Mouse (Mus musculus) naive thymus-derived CD4-positive, alpha-beta T cell, adult 5 months (primary cell): Measurements from ENCODE around the gene Rcvrn. TPM values are rescaled to one million over a fixed set of nuclear protein-coding genes. Genes with fewer than 3 reads are reported as not detected.

ENCODE experiments used
- polyA plus RNA-seq: library from polyadenylated mRNA; unstranded; fragments of 100-300 nt; shearing (Covaris generic); gene quantifications from one replicate; pipeline ENCODE4 v1.2.1, GENCODE M21; 2017

Gene Rcvrn
- not detected for polyA plus RNA-seq

GRCm38 (mm10) chr11:67694703-67695376, at the start of gene Rcvrn:
Gene Rcvrn (plus strand): TSS chr11:67695326.

Other genes with a start within 250 kb of the Rcvrn start
- 0.14 TPM for gene Gas7, start 239.9 kb upstream of the Rcvrn start, polyA plus RNA-seq
- gene Glp2r, start 75.8 kb downstream of the Rcvrn start, polyA plus RNA-seq: not detected
- not detected for gene Gsg1l2, start 79.3 kb downstream of the Rcvrn start, polyA plus RNA-seq
- gene Dhrs7c, start 102.9 kb downstream of the Rcvrn start, polyA plus RNA-seq: not detected
- not detected for gene Usp43, start 226.8 kb downstream of the Rcvrn start, polyA plus RNA-seq